Mouse (Mus musculus) cerebellum, adult 11-12 months (tissue): ENCODE results near the gene Phactr3.
A peak's percentile ranks its signal among the peaks of the same experiment; 100 is the strongest.

Source experiments
- DNase-seq: peaks from one replicate; pipeline ENCODE4 v3.0.0; 2022

Gene Phactr3

GRCm38 (mm10) chr2:178137518-178137917 is 18.7 kb downstream of the Phactr3 start:
- peak; percentile 66 for DNase-seq

- DNase-seq = peak; percentile 70
These were observed 22.7 kb downstream of the Phactr3 start for GRCm38 (mm10) chr2:178141489-178141922.

- no peak for DNase-seq
These were observed 23.7 kb downstream of the Phactr3 start for GRCm38 (mm10) chr2:178142291-178143023.

GRCm38 (mm10) chr2:178143024-178143415 is 24.2 kb downstream of the Phactr3 start:
- no peak for DNase-seq

- DNase-seq = no peak
These were observed 25.1 kb downstream of the Phactr3 start for GRCm38 (mm10) chr2:178143898-178144297.

- DNase-seq = no peak
These were observed 30.5 kb downstream of the Phactr3 start for GRCm38 (mm10) chr2:178149312-178149711.

GRCm38 (mm10) chr2:178150697-178151096 is 31.9 kb downstream of the Phactr3 start:
- DNase-seq = no peak

- no peak for DNase-seq
These were observed 34.8 kb downstream of the Phactr3 start for GRCm38 (mm10) chr2:178153601-178154000.

- DNase-seq = no peak
These were observed 35.4 kb downstream of the Phactr3 start for GRCm38 (mm10) chr2:178154129-178154528.

GRCm38 (mm10) chr2:178154576-178154975 is 35.8 kb downstream of the Phactr3 start:
- DNase-seq = peak; percentile 77

- no peak for DNase-seq
These were observed 36.6 kb downstream of the Phactr3 start for GRCm38 (mm10) chr2:178155176-178155916.

GRCm38 (mm10) chr2:178155917-178156282 is 37.1 kb downstream of the Phactr3 start:
- DNase-seq = peak; percentile 58

- DNase-seq = peak; percentile 63
These were observed 40.2 kb downstream of the Phactr3 start for GRCm38 (mm10) chr2:178158936-178159335.

- DNase-seq = no peak
These were observed 45.2 kb downstream of the Phactr3 start for GRCm38 (mm10) chr2:178163981-178164380.

- DNase-seq = peak; percentile 70
These were observed 47.2 kb downstream of the Phactr3 start for GRCm38 (mm10) chr2:178165943-178166342.

GRCm38 (mm10) chr2:178169983-178170382 is 51.2 kb downstream of the Phactr3 start:
- no peak for DNase-seq

GRCm38 (mm10) chr2:178173951-178174350 is 55.2 kb downstream of the Phactr3 start:
- DNase-seq = no peak

- DNase-seq = no peak
These were observed 56.6 kb downstream of the Phactr3 start for GRCm38 (mm10) chr2:178175286-178175931.

GRCm38 (mm10) chr2:178184251-178184650 is 65.5 kb downstream of the Phactr3 start:
- DNase-seq = peak; percentile 80

GRCm38 (mm10) chr2:178184862-178185261 is 66.1 kb downstream of the Phactr3 start:
- DNase-seq = no peak

- no peak for DNase-seq
These were observed 70.2 kb downstream of the Phactr3 start for GRCm38 (mm10) chr2:178188988-178189387.

GRCm38 (mm10) chr2:178192881-178193280 is 74.1 kb downstream of the Phactr3 start:
- peak; percentile 57 for DNase-seq

GRCm38 (mm10) chr2:178193445-178193844 is 74.7 kb downstream of the Phactr3 start:
- DNase-seq = peak; percentile 79

- DNase-seq = no peak
These were observed 76.1 kb downstream of the Phactr3 start for GRCm38 (mm10) chr2:178194908-178195307.
